Mouse (Mus musculus): ENCODE measurements around the gene Stox2. TPM values are rescaled to one million over a fixed set of nuclear protein-coding genes. Genes with fewer than 3 reads are reported as not detected.

Stox2 gene
- polyA plus RNA-seq, 1 experiment from 2014 or later = 50.5 TPM

DNA sequence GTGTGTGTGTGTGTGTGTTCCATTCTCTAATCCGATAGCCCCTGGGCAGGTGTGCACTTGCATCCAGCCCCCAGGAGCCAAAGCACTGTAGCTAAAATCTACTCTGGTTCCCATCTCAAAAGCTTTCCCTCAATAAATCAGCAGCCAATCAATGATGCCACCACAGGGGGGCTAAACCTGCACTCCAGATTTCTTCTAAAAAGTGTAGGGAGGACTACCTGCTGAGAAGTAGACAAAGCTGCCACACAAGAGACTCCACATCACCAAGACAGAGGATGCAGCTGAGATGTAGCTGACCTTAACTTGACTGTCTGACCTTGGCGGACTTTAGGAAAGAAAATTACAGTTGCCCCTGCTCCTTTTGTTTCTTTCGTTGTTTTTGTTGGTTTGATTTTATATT lies 127.7 kb downstream of the Stox2 start:
- no peak overlapping the region for H3K27ac ChIP-seq
- H3K4me2 ChIP-seq = no peak overlapping the region
- no peak for ATAC-seq (ENCODE audit: low FRiP score)
- H3K27me3 ChIP-seq = peaks cover 3% of the 10 kb centered on the region
- H3K9ac ChIP-seq = no peak overlapping the region
- H3K4me1 ChIP-seq = peaks cover 18% of the 10 kb centered on the region
- WGBS = 72% methylated on average over 3 of the region's 3 CpGs
- no peak overlapping the region for H3K4me3 ChIP-seq (replicated peaks)
- H3K36me3 ChIP-seq (replicated peaks) = no peaks in the 10 kb centered on the region
- H3K9me3 ChIP-seq = no peaks in the 10 kb centered on the region

DNA sequence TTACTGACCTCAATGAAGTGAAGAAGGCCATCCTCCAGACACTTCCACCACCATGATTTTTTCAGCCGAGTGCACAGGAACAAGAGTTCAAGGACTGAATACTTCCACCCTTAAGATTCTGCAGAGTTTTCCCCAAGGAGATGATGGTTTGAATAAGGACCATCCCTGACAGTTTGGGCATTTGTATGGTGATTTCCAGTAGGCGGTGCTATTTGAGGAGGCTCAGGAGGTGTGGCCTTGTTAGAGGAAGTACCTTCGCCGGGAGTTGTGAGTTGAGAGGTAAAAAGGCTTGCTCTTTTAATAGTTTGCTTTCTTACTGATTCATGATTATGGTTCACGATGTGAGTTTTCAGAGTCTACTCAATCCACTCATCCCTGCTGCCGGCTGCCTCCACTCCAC lies 138.0 kb downstream of the Stox2 start:
- Histone ChIP-seq H3K27me3 (no peaks in the 10 kb centered on the region), H3K4me2 (no peak overlapping the region), H3K4me3 (replicated peaks) (no peak overlapping the region), H3K9me3 (no peaks in the 10 kb centered on the region), H3K4me1 (no peaks in the 10 kb centered on the region), H3K27ac (no peak overlapping the region), H3K9ac (no peak overlapping the region), H3K36me3 (replicated peaks) (no peaks in the 10 kb centered on the region)
- ATAC-seq (ENCODE audit: low FRiP score) = no peak
- WGBS = 95% methylated on average over 6 of the region's 6 CpGs

DNA sequence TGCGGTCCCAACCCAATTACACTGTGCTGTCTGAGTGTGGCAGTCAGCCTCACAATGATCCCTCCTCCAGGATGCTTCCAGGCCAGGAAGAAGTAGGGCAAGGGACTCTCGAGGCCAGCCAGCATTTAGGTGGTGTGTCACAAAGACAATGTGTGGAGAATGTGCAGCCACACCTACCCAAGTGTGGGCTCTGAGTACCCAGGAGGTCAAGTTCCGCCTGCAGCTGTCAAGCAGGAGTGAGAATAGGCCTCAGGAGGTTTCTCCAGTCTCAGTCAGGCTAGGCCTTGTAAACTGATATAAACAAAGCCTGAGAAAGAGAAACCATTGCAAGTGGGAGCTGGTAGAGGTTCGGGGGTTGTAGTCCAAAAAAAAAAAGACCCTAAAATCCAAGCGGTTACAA lies 139.8 kb downstream of the Stox2 start:
- Histone ChIP-seq H3K4me3 (replicated peaks) (no peak overlapping the region), H3K27ac (no peak overlapping the region), H3K27me3 (no peaks in the 10 kb centered on the region), H3K9me3 (no peaks in the 10 kb centered on the region), H3K4me1 (no peaks in the 10 kb centered on the region; the same call in 1 of the 2 replicates), H3K9ac (no peak overlapping the region), H3K36me3 (replicated peaks) (no peaks in the 10 kb centered on the region), H3K4me2 (no peak overlapping the region)
- no peak for ATAC-seq (ENCODE audit: low FRiP score)
- 77% methylated on average over 5 of the region's 5 CpGs for WGBS

DNA sequence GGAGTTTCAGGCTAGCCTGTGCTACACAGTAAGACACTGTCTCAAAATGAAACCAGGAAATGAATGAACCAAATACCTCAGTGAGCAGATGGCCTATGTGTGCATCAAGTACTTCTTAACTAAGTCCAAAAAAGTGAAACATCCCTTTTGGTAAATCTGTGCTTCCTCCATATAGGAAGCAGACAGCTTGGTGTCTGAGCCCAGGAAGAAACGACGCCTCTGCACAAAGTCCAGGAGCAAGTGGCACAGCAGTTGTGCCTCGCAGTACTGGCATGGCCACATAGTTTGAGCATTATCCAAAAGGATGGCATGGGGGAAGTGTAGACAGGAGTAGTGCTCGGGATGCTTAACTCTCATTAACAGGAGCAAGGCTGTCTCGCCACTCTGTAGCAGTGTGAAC lies 140.3 kb downstream of the Stox2 start:
- 96% methylated on average over 5 of the region's 5 CpGs for WGBS

DNA sequence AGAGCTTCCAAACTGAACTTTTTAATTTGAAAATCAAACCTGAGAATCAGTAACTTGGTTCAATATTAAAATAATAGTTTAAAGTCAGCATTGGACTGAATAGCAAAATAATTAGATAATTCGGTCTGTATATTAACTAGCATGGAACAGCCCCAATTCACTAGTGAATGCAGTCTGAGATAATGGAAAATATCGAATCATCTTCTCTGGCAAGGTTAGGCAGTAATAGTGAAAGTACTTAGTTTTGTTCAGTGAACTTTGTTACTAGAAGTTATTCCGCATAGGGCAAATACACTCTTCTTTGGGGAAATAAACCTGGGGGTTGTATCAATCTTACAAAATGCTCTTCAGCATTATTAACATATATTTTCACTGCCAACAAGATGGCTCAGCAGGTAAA lies 147.7 kb downstream of the Stox2 start:
- Histone ChIP-seq H3K36me3 (replicated peaks) (no peaks in the 10 kb centered on the region), H3K4me2 (no peak overlapping the region), H3K9me3 (no peaks in the 10 kb centered on the region), H3K27me3 (no peaks in the 10 kb centered on the region), H3K4me1 (no peaks in the 10 kb centered on the region; the same call in 1 of the 2 replicates), H3K27ac (no peak overlapping the region), H3K4me3 (replicated peaks) (no peak overlapping the region), H3K9ac (no peak overlapping the region)
- WGBS = 96% methylated on average over 3 of the region's 3 CpGs
- ATAC-seq (ENCODE audit: low FRiP score) = no peak

More for the DNA sequence above, 140.3 kb downstream of the Stox2 start:
- no peak overlapping the region for H3K9ac ChIP-seq
- no peak for ATAC-seq (ENCODE audit: low FRiP score)
- H3K4me1 ChIP-seq = no peaks in the 10 kb centered on the region; the same call in 1 of the 2 replicates
- no peak overlapping the region for H3K4me3 ChIP-seq (replicated peaks)
- no peak overlapping the region for H3K27ac ChIP-seq
- no peaks in the 10 kb centered on the region for H3K27me3 ChIP-seq
- H3K9me3 ChIP-seq = no peaks in the 10 kb centered on the region
- no peaks in the 10 kb centered on the region for H3K36me3 ChIP-seq (replicated peaks)
- H3K4me2 ChIP-seq = no peak overlapping the region

DNA sequence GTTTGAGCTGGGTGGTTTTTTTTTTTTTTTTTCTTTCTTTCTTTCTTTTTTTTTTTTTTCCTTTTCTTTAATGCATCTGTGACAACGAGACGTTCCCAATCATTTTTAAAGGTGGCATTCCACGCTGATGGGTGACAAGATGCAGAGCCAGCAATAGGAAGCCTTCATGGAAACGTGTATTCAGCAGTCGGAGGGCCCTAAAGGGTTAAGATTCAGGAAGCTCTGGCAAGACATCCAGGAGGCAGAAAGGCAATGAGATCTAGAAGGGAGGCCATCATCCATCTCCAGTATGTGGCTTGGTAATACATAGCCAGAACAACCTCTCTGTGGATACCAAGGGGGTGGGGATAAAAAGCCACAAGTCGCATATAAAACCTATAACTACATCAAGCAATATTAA lies 156.5 kb downstream of the Stox2 start:
- WGBS = 6% methylated on average over 6 of the region's 6 CpGs
- Histone ChIP-seq H3K4me3 (replicated peaks) (peak overlapping the region; percentile 98), H3K27me3 (no peaks in the 10 kb centered on the region), H3K9ac (peak overlapping the region; percentile 100), H3K36me3 (replicated peaks) (no peaks in the 10 kb centered on the region), H3K27ac (peak overlapping the region; percentile 99), H3K9me3 (no peaks in the 10 kb centered on the region), H3K4me2 (peak overlapping the region; percentile 85), H3K4me1 (peaks cover 27% of the 10 kb centered on the region)
- ATAC-seq (ENCODE audit: low FRiP score) = no peak

DNA sequence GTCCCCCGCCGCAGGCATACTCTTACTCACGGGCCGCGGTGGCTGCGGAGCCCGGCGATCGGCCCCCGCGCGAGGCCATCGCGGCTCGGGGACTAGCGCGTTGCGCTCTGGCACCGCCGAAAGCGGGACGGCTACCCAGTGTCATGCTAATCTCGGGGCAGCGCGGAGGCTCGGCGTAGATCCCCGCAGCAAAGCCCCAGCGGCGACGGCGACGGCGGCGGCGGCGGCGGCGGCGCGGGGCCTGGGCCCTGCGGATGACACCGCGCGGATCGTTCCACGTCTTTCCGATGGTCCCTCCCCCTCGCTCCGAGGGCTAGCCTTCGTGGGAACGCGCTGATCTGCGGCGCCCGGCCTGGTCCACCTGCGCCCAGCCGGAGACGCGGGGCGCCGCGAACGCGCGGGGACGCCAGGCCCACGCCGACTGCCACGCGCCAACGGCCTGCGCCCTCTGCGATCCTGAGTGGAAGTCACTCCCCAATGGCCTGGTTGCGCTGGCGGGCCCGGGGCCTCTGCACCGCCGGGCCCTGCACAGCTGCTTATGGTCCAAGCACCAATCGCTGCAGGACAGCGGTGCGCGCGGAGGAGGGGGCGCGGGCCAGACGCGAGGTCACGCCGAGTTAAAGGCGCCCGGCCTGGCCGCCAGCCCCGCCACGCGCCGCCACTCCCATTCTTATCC lies 157.2 kb downstream of the Stox2 start:
- Histone ChIP-seq H3K4me3 (replicated peaks) (peak overlapping the region; percentile 98), H3K27ac (peak overlapping the region; percentile 99), H3K4me1 (peaks cover 33% of the 10 kb centered on the region), H3K9ac (peak overlapping the region; percentile 100), H3K9me3 (no peaks in the 10 kb centered on the region), H3K4me2 (peak overlapping the region; percentile 85), H3K27me3 (no peaks in the 10 kb centered on the region), H3K36me3 (replicated peaks) (no peaks in the 10 kb centered on the region)
- under 1% methylated on average over 92 of the region's 97 CpGs for WGBS
- peak; percentile 80 for ATAC-seq (ENCODE audit: low FRiP score)

DNA sequence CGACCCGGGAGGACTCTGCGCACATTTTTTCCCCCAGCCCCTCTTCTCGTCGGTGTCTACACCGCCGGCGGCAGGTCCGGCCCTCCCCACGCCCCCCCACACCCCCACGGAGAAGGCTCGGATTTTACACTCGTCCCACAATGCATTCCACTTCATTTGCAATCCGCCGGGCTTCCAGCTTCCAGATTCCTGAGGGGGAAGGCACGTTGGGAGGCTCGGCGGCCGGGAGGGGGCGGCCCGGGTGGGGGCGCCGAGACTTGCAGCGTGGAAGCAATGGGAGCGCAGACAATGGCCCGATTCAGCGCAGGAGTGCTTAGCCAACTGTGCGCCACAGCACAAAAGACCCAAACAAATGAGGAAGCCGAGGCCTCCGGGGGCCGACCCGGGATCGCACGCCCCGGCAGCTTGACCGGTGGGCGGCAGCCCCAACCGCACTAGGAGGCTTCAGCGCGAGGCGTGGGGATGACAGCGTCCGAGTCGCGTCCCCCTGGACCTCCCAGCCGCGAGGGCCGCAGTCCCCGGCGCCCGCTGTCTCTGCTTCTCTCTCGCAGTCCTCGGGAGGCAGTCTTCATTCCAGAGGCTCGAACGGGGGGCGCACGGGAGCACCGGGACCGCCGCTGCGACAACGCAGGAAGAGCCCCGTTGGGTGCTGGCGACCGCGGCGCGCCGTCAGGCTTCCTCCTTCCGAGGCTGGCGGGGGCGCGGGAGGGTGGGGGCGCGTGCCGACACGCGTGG lies 157.9 kb downstream of the Stox2 start:
- no peaks in the 10 kb centered on the region for H3K9me3 ChIP-seq
- H3K36me3 ChIP-seq (replicated peaks) = no peaks in the 10 kb centered on the region
- under 1% methylated on average over 70 of the region's 78 CpGs for WGBS
- peak overlapping the region; percentile 100 for H3K9ac ChIP-seq
- H3K4me1 ChIP-seq = peaks cover 40% of the 10 kb centered on the region
- H3K4me3 ChIP-seq (replicated peaks) = peak overlapping the region; percentile 98
- no peaks in the 10 kb centered on the region for H3K27me3 ChIP-seq
- H3K27ac ChIP-seq = peak overlapping the region; percentile 99
- H3K4me2 ChIP-seq = peak overlapping the region; percentile 85
- peak; percentile 75 for ATAC-seq (ENCODE audit: low FRiP score)

DNA sequence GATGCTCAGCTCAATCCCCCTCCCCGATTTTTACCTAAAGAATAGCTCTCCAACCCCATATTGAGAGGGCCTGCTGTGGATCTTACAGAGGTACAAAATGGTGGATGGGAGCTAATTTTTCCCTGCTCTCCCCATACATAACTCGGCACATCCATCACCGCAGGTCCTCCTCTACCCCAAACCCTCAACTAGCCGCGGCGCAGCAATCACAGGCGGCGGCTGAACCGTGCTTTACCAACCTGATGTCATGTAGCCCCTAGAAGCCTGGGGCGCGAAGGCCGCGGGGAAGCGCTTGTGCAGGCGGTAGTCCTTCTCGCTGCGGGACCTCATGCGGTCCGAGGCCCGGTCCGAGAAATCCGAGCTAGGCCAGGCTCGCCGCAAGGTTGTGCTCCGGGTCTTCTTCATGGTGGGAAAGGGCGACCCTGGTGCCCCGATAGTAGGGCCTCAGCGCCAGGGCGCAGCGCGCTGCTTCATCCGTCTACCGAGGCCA lies 158.5 kb downstream of the Stox2 start:
- H3K36me3 ChIP-seq (replicated peaks) = no peaks in the 10 kb centered on the region
- no peaks in the 10 kb centered on the region for H3K27me3 ChIP-seq
- H3K27ac ChIP-seq = peak overlapping the region; percentile 99
- H3K9me3 ChIP-seq = no peaks in the 10 kb centered on the region
- H3K4me2 ChIP-seq = peak overlapping the region; percentile 85
- peaks cover 46% of the 10 kb centered on the region for H3K4me1 ChIP-seq
- peak overlapping the region; percentile 98 for H3K4me3 ChIP-seq (replicated peaks)
- H3K9ac ChIP-seq = peak overlapping the region; percentile 100
- whole genome bisulfite sequencing = under 1% methylated on average over 33 of the region's 33 CpGs
- peak; percentile 34 for ATAC-seq (ENCODE audit: low FRiP score)

DNA sequence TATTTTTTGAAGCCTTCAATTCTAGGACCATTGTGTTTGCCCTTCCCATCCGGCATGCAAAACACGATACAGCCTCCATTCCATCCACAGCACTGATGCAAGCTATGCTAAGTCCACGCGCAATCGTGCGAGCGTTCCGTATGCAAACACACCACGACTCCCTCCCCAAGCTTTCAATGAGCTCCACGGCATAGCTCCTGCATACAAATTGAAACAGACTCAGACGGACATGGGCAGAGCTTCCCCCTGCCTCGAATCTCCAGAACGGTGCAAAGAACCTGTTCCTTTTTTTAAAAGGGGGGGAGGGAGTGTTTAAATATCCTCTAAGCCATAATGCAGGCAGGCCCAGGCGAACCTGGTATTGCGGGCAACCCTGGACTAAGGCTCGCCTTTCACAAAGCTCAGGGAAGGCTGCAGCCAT lies 159.0 kb downstream of the Stox2 start:
- Histone ChIP-seq H3K27ac (peak overlapping the region; percentile 99), H3K4me2 (peak overlapping the region; percentile 85), H3K4me1 (peaks cover 51% of the 10 kb centered on the region), H3K9ac (peak overlapping the region; percentile 100), H3K4me3 (replicated peaks) (peak overlapping the region; percentile 98), H3K36me3 (replicated peaks) (no peaks in the 10 kb centered on the region), H3K9me3 (no peaks in the 10 kb centered on the region), H3K27me3 (no peaks in the 10 kb centered on the region)
- WGBS = under 1% methylated on average over 16 of the region's 16 CpGs
- ATAC-seq (ENCODE audit: low FRiP score) = peak; percentile 18

DNA sequence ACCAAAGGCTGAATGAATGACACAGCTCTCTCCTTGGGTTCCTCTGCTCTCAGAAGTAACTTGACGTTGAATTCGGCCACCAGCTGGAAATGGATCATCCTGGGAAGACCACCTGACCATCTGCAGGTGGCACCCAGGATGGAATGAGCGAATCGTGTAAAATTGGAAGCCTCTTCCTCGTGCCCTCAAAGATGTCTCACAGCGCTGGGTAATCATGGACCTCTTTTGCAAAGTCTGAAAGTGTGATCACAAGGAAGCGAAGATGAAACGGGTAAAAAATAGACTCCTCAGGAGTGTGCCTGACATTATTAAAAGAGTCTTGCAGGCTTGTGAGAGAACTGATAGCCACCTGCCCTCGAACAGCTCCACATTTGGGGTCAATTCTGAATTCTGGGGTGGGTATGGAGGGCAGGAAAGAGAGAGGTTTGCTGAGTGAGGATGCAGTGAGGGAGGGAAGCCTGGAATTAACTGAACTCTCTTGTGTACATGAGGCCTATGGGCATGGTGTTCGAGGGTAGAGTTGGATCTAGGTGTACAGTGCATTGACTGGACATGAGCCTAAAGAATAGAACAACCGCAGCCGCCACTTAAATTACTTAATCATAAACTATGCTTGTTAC lies 160.0 kb downstream of the Stox2 start:
- H3K9ac ChIP-seq = peak overlapping the region; percentile 100
- no peaks in the 10 kb centered on the region for H3K9me3 ChIP-seq
- 45% methylated on average over 12 of the region's 12 CpGs for WGBS
- no peaks in the 10 kb centered on the region for H3K27me3 ChIP-seq
- H3K4me3 ChIP-seq (replicated peaks) = peak overlapping the region; percentile 98
- no peaks in the 10 kb centered on the region for H3K36me3 ChIP-seq (replicated peaks)
- peak overlapping the region; percentile 85 for H3K4me2 ChIP-seq
- no peak for ATAC-seq (ENCODE audit: low FRiP score)
- peaks cover 60% of the 10 kb centered on the region for H3K4me1 ChIP-seq
- H3K27ac ChIP-seq = peak overlapping the region; percentile 99

DNA sequence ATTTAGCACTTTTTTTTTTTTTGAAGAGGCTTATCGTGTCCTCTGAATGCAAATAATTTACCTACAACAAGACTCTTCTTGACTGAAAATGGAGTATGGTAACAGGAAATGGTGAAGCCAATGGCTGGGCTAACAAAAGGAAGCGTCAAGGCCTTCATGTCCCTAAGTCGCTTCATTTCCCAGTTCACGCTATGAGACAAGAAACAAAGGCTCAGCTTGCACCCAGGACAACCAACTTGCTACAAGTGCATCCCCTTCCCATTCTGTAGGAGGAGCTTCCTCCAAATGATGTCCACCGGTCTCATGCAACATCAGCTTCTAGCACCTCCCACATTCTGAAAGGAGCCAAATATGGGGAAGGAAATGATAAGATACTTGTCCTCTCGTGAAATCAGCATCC lies 160.7 kb downstream of the Stox2 start:
- peaks cover 66% of the 10 kb centered on the region for H3K4me1 ChIP-seq
- H3K27me3 ChIP-seq = no peaks in the 10 kb centered on the region
- H3K4me3 ChIP-seq (replicated peaks) = peak overlapping the region; percentile 98
- H3K27ac ChIP-seq = peak overlapping the region; percentile 99
- ATAC-seq (ENCODE audit: low FRiP score) = no peak
- H3K9ac ChIP-seq = peak overlapping the region; percentile 100
- 0 out of 2 replicates have a peak, but pooled peaks cover 2% of the 10 kb centered on the region for H3K36me3 ChIP-seq (replicated peaks)
- H3K9me3 ChIP-seq = no peaks in the 10 kb centered on the region
- 26% methylated on average over 6 of the region's 6 CpGs for WGBS
- peak overlapping the region; percentile 85 for H3K4me2 ChIP-seq
